Mouse (Mus musculus) retina, adult 2 months (tissue): ENCODE measurements around the gene Noa1.

Experiments
- DNase-seq: peaks from one replicate; pipeline ENCODE4 v3.0.0-alpha.2; 2012; ENCODE audit warnings: low read depth, low spot score

Gene Noa1

DNA sequence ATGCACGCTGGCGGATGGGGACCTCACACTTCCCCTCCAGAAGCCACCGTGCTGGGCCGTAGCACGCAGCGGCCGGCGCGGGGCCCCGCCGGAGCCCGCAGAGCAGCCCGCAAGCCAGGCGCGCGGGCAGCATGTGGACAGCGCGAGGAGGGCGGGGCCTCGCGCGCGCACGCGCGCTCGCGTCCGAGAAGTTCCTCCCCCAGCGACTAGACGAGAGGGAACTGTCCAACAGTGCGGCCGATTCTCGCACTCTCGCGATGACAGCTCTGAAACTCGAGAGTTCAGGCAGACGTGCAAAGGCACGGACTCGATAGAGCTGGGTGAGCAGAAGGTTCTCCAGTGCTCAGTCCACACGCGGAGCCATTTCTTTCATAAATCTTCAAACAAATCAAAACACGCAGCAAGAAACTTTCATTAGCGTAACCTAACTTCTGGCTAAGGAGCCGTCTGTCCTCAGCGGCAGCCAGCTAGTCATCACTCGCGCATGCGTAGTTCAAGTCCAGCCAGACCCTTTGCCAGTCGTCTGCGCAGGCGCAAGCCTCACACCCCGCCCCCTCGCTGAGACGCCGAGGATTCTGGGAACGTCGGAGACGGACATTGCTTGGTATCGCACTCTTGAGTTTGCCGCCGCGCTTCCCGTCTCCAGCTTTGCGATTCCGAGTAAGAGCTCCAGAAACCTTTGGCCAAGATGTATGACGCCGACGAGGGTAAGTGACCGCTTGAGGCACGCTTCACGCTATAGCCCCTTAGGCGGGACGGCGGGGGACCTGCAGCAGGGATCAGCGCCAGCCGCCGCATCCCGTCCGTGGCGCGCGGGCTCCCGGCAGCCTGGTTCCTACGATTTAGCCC lies at the start of gene Noa1, which contains the start of gene Polr2b:
Gene Noa1, minus strand, starts transcription at position 161 of the 849 bp plus-strand sequence.
Gene Polr2b, plus strand, starts transcription at position 224 of the 849 bp plus-strand sequence.
- DNase-seq: peak; percentile 95

GRCm38 (mm10) chr5:77358347-77358746 lies 48.5 kb upstream of the Noa1 start:
- no peak for DNase-seq

DNA sequence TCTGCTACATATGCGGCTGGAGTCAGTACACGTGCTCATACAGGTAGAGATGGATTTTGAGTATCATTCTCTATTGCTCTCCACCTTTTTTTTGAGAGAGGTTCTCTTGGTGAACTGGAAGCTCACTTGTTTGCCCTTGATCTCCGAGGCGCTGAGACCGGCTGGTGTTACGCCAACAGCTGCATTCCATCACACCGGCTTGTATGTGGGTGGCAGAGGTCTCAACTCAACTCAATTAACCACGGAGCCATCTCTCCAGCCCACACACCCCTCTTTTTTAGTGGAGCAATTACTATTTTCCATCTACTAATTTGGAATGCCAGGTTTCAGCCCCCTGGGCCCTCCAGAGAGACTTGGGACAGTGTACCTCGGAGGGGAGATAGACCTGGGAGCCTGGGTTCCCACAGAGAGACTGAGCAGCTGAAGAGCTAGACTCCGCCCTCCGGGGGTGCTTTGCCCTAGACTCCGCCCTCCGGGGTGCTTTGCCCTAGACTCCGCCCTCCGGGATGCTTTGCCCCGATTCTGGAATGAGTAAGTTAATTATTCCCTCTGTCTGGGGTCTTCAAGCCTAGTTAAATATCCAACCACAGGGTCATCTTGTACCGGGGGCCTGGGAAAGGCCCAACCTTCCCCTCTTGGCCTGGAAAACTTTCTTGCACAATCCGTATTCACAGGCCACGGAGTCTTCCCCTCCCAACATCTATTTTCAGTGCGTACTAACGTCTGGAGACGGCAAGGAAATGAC lies 47.7 kb upstream of the Noa1 start:
- no peak for DNase-seq

DNA sequence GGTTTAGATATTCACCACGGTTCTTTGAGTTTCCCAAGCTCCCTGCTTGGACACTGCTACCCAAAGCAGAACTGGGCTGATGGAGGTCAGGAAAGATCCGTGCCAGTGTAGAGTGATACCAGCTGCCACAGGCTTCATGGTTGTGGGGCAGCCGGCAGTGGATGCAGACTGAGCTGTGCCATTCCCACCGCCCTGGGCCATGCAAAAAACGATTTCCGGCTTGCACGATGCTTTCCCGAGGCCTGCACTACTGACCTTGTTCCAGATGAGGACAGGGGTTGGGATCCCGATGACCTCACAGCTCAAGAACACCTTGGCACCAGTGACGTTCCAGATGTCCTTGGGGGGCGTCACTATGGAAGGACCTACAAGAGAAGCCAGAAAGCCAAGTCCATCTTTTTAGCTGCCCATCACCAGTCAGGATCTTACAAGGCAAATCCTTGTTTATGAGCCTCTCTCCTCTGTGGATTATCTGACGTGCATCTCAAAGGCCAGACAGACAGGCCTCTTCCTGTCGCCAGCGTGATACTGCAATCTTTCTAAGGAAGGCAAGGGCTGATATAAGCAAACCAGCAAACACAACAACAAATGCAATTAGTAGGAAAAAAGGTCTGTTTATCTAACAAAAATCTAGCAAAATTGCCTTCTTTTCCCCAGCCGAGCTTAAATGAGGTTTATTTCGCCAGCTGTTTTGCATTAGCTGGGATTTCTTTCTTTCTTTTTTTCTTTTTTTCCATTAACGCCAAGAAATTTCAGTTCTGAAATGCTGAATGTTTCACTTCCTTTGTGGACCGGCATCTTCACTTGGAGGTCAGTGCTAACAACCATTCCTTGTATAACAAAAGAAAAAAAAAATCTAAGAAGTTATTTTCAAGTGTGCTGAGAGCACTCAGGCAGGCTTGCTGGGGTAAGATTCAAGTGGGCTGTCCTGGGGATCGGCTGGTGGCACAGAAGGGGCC lies 45.7 kb upstream of the Noa1 start:
- no peak for DNase-seq

DNA sequence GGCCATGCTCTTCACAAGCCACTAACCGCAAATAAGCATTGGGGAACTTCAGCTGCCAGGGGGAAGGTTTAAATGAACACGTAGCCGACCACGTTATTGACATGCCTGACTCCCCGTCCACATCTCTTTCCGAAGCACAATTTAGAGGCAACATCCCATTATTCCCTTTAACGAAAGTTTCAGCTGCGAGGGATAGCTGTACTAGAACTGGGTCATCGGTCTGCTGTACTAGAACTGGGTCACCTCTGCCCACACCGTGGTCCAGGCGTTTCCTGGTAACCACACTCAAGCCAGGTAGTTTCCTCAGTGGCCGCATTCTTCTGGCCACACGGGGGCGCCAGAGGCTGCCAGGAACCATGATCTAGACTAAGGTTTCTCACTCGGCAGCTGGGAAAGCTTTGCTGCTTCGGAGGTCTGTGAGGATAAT lies 44.5 kb upstream of the Noa1 start:
- DNase-seq: peak; percentile 62

GRCm38 (mm10) chr5:77351691-77352090 lies 41.8 kb upstream of the Noa1 start:
- DNase-seq: no peak

DNA sequence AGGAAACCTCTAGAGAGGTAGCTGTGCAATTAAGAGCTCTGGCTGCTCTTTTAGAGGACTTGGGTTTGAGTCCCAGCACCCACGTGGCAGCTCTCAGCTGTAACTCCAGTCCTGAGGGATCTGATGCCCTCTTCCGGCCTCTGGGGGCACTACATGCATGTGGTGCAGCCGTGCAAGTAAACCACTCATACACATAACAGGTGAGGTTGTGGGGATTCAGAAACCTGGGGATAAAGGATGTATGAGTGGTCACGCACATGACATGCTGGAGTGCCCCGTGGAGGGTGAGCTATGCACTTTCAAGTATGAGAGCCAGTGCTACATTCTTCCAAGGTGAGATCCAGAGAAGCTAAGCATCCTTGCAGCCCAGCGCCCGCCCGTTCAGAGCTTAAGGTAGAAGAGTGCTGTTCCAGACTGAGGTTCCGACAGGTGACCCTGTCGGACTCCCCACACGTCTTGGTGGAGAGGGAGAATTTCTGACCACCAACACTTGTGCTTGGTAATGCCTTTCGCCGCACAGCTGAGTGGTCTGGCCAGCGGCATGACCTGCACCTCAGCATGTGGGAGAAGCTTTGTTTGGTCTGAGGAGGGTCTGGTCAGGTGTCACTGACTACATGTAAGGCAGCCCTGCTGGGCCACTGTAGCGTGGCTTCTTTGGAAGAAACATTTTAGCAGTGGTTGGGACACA lies 40.2 kb upstream of the Noa1 start:
- no peak for DNase-seq

DNA sequence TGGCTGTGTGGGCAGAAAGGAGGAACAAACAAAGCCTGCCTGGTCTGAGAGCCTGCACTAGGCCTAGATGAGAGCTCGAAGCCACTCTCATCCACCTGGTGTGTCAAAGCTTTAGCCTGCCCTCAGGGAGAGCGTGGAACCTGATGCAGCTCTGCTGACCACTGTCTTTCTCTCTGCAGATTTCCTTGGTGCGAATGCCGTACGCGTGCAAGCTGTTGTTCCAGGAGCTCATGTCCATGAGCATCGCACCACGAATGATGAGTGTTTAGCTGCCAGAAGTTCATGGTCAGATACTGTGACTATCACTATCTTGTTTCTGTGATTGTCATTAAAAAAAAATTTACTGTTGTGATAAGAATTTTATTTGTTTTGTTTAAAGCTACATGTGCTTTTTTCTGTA lies 39.0 kb upstream of the Noa1 start:
- DNase-seq: no peak

GRCm38 (mm10) chr5:77340033-77340432 lies 30.1 kb upstream of the Noa1 start:
- no peak for DNase-seq

DNA sequence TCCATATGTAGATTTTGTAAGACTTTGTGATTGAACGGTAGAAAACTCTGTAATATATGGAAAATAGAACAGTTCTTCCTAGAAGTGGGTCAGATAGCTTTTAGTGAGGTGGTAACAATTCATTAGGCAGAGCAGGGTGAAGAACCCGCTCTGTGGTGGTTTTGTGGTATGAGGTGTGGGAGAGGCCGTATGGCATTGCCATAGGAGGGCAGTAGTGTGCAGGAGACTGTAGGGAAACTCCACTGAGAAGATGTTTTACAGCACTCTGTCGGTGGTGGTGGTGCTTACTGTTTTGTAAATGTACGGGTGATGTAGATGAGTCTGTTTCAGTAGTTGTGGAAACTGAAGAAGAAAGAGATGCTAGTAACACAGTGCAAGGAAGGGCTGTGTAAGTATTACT lies 20.3 kb upstream of the Noa1 start:
- DNase-seq: no peak

GRCm38 (mm10) chr5:77324936-77325335 lies 15.1 kb upstream of the Noa1 start:
- no peak for DNase-seq

GRCm38 (mm10) chr5:77314986-77315385 lies 5.1 kb upstream of the Noa1 start:
- no peak for DNase-seq

- DNase-seq: no peak
These were observed 4.3 kb upstream of the Noa1 start for GRCm38 (mm10) chr5:77314206-77314605.

GRCm38 (mm10) chr5:77309051-77309906 lies 605 bp downstream of the Noa1 start:
- DNase-seq: peak; percentile 16

DNA sequence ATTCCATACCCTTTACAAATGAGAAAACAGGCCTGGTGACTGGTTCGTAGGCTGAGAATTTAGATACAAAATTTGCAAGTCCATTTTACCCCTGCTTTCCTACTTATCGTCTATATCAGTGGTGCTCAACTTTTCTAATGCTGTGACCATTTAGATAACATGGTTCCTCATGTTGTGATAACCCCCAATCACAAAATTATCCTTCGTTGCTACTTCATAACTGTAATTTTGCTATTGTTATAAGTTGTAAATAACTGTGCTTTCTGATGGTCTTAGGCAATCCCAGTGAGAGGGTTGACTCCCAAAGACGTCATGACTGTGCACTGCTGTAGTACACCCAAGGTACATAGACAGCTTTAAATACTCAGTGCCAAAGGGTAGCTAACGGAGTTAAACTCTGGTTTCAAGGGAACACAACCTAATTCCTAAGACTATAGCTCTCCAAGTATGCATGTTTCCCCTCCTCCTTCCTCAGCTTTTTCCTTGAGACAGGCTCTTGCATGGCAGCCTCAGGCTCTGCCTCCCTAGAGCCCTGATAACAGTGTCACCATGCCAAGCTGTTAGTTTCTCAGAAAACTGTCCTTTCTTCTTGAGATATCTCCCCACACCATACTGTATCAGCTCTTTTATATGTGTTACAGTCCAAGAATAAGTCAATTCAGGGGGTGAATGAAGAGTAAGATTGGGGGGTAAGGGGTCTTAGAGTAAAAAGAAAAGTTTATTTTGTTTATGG lies 1.9 kb downstream of the Noa1 start:
- no peak for DNase-seq

- no peak for DNase-seq
These were observed 8.5 kb downstream of the Noa1 start for GRCm38 (mm10) chr5:77301296-77301903.

DNA sequence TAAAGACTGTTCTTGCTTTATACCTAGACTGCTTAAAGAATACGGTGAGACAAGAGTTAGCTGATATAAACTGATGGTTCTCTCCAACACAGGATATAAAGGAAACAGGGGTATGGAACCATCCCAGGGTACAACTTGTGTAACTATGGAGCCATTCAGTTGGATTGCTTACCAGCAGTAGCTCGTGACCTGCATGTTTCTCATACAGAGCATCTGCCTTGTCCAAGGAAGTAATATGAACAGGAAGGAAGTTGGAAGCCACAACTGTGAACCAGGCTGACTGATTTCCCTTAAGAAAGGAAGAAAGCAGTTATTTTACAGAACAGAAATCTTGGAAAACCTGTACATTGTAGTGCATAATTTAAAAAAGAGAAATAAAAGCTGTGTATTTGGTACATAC lies 10.4 kb downstream of the Noa1 start:
- DNase-seq: no peak

- DNase-seq: no peak
These were observed 16.9 kb downstream of the Noa1 start for GRCm38 (mm10) chr5:77292803-77293522.
